Mouse (Mus musculus): ENCODE data around the gene Mbnl3. TPM values are rescaled to one million over a fixed set of nuclear protein-coding genes. Genes with fewer than 3 reads are reported as not detected.

The Mbnl3 gene
- total RNA-seq, 2 experiments from 2014 or later, result 0.98 to 1.4 TPM

Small RNA genes lying within 50 kb of the gene (microRNA-seq; reads per million reads assigned to microRNA genes)
- not detected for gene Gm23417

Other genes starting within 250 kb of the Mbnl3 start
- gene Rap2c, start 188.5 kb downstream of the Mbnl3 start, total RNA-seq (2021), result 10 to 100 TPM; 20.9 to 21.7 TPM